Mouse (Mus musculus) cerebral cortex, adult 2 months (tissue): ENCODE results near the gene Dus1l.

Experiments used
- WGBS: fragments of 180-500 bp; shearing (Covaris S2); methylation state at CpG from one replicate; pipeline ENCODE4 v1.1.7; 2018; 5-methylcytosine and 5-hydroxymethylcytosine counted together

Gene Dus1l

GRCm38 (mm10) chr11:120777123-120777522 is 19.1 kb downstream of the Dus1l start:
- WGBS, result 20% methylated on average over 6 of the region's 6 CpGs

GRCm38 (mm10) chr11:120775774-120776469 is 20.3 kb downstream of the Dus1l start:
- WGBS, result 18% methylated on average over 15 of the region's 15 CpGs

GRCm38 (mm10) chr11:120773463-120774190 is 22.6 kb downstream of the Dus1l start:
- 93% methylated on average over 7 of the region's 7 CpGs for WGBS

GRCm38 (mm10) chr11:120772749-120773148 is 23.5 kb downstream of the Dus1l start:
- WGBS, result 83% methylated on average over 3 of the region's 3 CpGs

GRCm38 (mm10) chr11:120768206-120768605 is 28.0 kb downstream of the Dus1l start:
- 74% methylated on average over 1 of the region's 1 CpGs for WGBS

- 88% methylated on average over 3 of the region's 7 CpGs for WGBS
These were observed 29.2 kb downstream of the Dus1l start for GRCm38 (mm10) chr11:120767023-120767422.

- 35% methylated on average over 8 of the region's 23 CpGs for WGBS
These were observed 32.8 kb downstream of the Dus1l start for GRCm38 (mm10) chr11:120763121-120763999.

- WGBS, result 15% methylated on average over 14 of the region's 14 CpGs
These were observed 33.5 kb downstream of the Dus1l start, which contains the start of gene Hmga1b for GRCm38 (mm10) chr11:120762672-120763041. Gene Hmga1b, plus strand, starts transcription at chr11:120762794.

GRCm38 (mm10) chr11:120761811-120762671 is 34.2 kb downstream of the Dus1l start:
- WGBS, result 72% methylated on average over 14 of the region's 14 CpGs

GRCm38 (mm10) chr11:120760236-120760635 is 36.0 kb downstream of the Dus1l start:
- WGBS, result 93% methylated on average over 9 of the region's 9 CpGs

- WGBS, result 80% methylated on average over 4 of the region's 4 CpGs
These were observed 44.6 kb downstream of the Dus1l start for GRCm38 (mm10) chr11:120751606-120752005.

- 58% methylated on average over 8 of the region's 8 CpGs for WGBS
These were observed 46.8 kb downstream of the Dus1l start for GRCm38 (mm10) chr11:120749430-120749829.

GRCm38 (mm10) chr11:120747974-120748373 is 48.2 kb downstream of the Dus1l start:
- 79% methylated on average over 4 of the region's 4 CpGs for WGBS

GRCm38 (mm10) chr11:120744121-120744701 is 52.0 kb downstream of the Dus1l start:
- 76% methylated on average over 7 of the region's 7 CpGs for WGBS

GRCm38 (mm10) chr11:120740981-120741380 is 55.2 kb downstream of the Dus1l start:
- WGBS, result 87% methylated on average over 5 of the region's 5 CpGs
